In the genomic region with DNA sequence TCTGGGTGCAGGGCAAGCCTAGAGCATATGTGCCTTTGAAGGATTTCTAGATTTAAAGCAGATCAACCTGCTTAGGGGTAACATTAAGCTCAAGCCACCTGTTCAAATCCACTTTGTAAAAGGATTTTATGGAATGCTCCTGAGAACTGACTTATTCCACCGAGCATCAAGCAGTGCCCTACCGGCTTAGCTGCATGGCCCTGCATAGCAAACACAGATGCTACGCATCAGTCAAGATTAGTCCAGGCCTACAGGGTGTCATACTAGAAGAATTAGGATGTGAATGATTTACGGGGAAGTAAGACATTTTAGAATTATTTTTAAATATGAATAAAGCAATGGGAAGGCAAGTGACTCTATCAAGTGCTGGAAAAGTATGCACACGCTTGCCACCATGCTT, we compare ENCODE assay signal across 28 mouse cellular contexts.
A peak's percentile ranks its signal among the peaks of the same experiment; 100 is the strongest.
DNase-seq lines count a peak whose midpoint lies in the region; ATAC-seq and TF ChIP-seq lines count a peak whose summit lies in the region.
"Had no signal": no experiment of that assay in that cellular context is flagged by ENCODE, and none has a peak within 500 bp of the region (broad histone marks: within the 10 kb centered on the region; RNA-seq: fewer than 3 reads in every experiment).

No protein-coding gene starts in this region.

- H3K9ac ChIP-seq in limb, embryonic 11.5 days (ENCODE audit: low read length) = no peak overlapping the region
- H3K9ac ChIP-seq in limb, embryonic 12.5 days (replicated peaks) = no peak overlapping the region
- H3K9ac ChIP-seq in limb, embryonic 14.5 days (ENCODE audit: low read depth, low read length, severe bottlenecking) = no peak overlapping the region
- H3K9ac ChIP-seq: embryonic facial prominence, embryonic 12.5 days; embryonic facial prominence, embryonic 15.5 days; forebrain, embryonic 12.5 days; forebrain, embryonic 15.5 days; heart, embryonic 15.5 days; hindbrain, embryonic 13.5 days had no signal

- WGBS in limb, embryonic 11.5 days = 84% methylated on average over 5 of the region's 5 CpGs
- 86% methylated on average over 5 of the region's 5 CpGs for WGBS in limb, embryonic 10.5 days
- WGBS in limb, embryonic 12.5 days = 64% methylated on average over 5 of the region's 5 CpGs
- 53% methylated on average over 5 of the region's 5 CpGs for WGBS in limb, embryonic 14.5 days

- ATAC-seq in limb, embryonic 11.5 days (ENCODE audit: insufficient number of reproducible peaks, low FRiP score, low TSS enrichment, low read depth) = peak; percentile 71; the same call in 1 of the 2 replicates
- ATAC-seq in limb, embryonic 12.5 days (ENCODE audit: insufficient number of reproducible peaks, insufficient read depth, low FRiP score, low TSS enrichment, low read depth) = peak; percentile 72; the same call in 1 of the 2 replicates
- ATAC-seq in limb, embryonic 14.5 days (ENCODE audit: low FRiP score, low read depth) = peak; percentile 62; the same call in 1 of the 2 replicates
- ATAC-seq in erythroblast, adult 5-6 weeks (replicated peaks; ENCODE audit: low FRiP score, poor library complexity, severe bottlenecking) = no peak
- ATAC-seq: activated CD4-positive, CD25-positive, alpha-beta regulatory T cell, adult 4 months; CD4-positive, CD25-positive, alpha-beta regulatory T cell, adult 4 months; forebrain, embryonic 15.5 days; hindbrain, embryonic 16.5 days had no signal

- no peaks in the 10 kb centered on the region for H3K4me1 ChIP-seq in limb, embryonic 11.5 days (ENCODE audit: control insufficient read depth, insufficient read depth, low read length)
- H3K4me1 ChIP-seq in limb, embryonic 10.5 days = no peaks in the 10 kb centered on the region
- H3K4me1 ChIP-seq in limb, embryonic 12.5 days (replicated peaks) = no peaks in the 10 kb centered on the region
- H3K4me1 ChIP-seq in limb, embryonic 14.5 days (ENCODE audit: control insufficient read depth, insufficient read depth, low read length) = no peaks in the 10 kb centered on the region
- H3K4me1 ChIP-seq: embryonic facial prominence, embryonic 12.5 days; embryonic facial prominence, embryonic 15.5 days; forebrain, embryonic 12.5 days; forebrain, embryonic 15.5 days; heart, embryonic 15.5 days; hindbrain, embryonic 10.5 days; hindbrain, embryonic 13.5 days had no signal

- H3K27me3 ChIP-seq in limb, embryonic 11.5 days (ENCODE audit: control insufficient read depth, insufficient read depth, low read length) = no peaks in the 10 kb centered on the region
- no peaks in the 10 kb centered on the region for H3K27me3 ChIP-seq in limb, embryonic 10.5 days (ENCODE audit: low read depth, poor library complexity, severe bottlenecking)
- H3K27me3 ChIP-seq in limb, embryonic 12.5 days = no peaks in the 10 kb centered on the region
- H3K27me3 ChIP-seq in limb, embryonic 14.5 days (ENCODE audit: control insufficient read depth, insufficient read depth, low read length) = no peaks in the 10 kb centered on the region
- H3K27me3 ChIP-seq: embryonic facial prominence, embryonic 12.5 days; embryonic facial prominence, embryonic 15.5 days; forebrain, embryonic 12.5 days; forebrain, embryonic 15.5 days; heart, embryonic 15.5 days; hindbrain, embryonic 13.5 days had no signal

- TF ChIP-seq POLR2A in limb, embryonic 14.5 days (IDR thresholded peaks at IDR 0.05; ENCODE audit: borderline replicate concordance, extremely low read depth, insufficient read depth, insufficient read length) = no peak

- H3K4me3 ChIP-seq in limb, embryonic 11.5 days (ENCODE audit: low read depth, low read length) = no peak overlapping the region
- no peak overlapping the region for H3K4me3 ChIP-seq in limb, embryonic 10.5 days
- no peak overlapping the region for H3K4me3 ChIP-seq in limb, embryonic 12.5 days (replicated peaks)
- H3K4me3 ChIP-seq in limb, embryonic 14.5 days (replicated peaks; ENCODE audit: low read length) = no peak overlapping the region
- H3K4me3 ChIP-seq: embryonic facial prominence, embryonic 12.5 days; embryonic facial prominence, embryonic 15.5 days; erythroblast, embryonic 14.5 days; forebrain, embryonic 12.5 days; forebrain, embryonic 15.5 days; heart, embryonic 15.5 days; hindbrain, embryonic 10.5 days; hindbrain, embryonic 13.5 days had no signal

- DNase-seq in limb, embryonic 11.5 days (ENCODE audit: low spot score) = no peak
- no peak for DNase-seq in limb, embryonic 10.5 days (ENCODE audit: low spot score)
- DNase-seq in limb, embryonic 14.5 days (ENCODE audit: low spot score) = no peak
- no peak for DNase-seq in kidney, adult 11 months
- DNase-seq: adrenal gland, adult 8-10 months; adrenal gland, postnatal 25 days; cerebellum, adult 11-12 months; cerebellum, adult 8-10 months; cerebellum, postnatal 10 days; cerebellum, postnatal 36 days; gastrocnemius, postnatal 10 days; gastrocnemius, postnatal 36 days; heart, postnatal 10 days; heart, postnatal 36 days had no signal

- no peak overlapping the region for H3K27ac ChIP-seq in limb, embryonic 11.5 days (replicated peaks; ENCODE audit: low read depth, low read length)
- no peak overlapping the region for H3K27ac ChIP-seq in limb, embryonic 10.5 days
- H3K27ac ChIP-seq in limb, embryonic 12.5 days = no peak overlapping the region
- no peak overlapping the region for H3K27ac ChIP-seq in limb, embryonic 14.5 days (replicated peaks; ENCODE audit: low read depth, low read length)
- H3K27ac ChIP-seq: embryonic facial prominence, embryonic 12.5 days; embryonic facial prominence, embryonic 15.5 days; forebrain, embryonic 12.5 days; forebrain, embryonic 15.5 days; heart, embryonic 15.5 days; hindbrain, embryonic 10.5 days; hindbrain, embryonic 13.5 days had no signal

- H3K4me2 ChIP-seq in limb, embryonic 11.5 days (ENCODE audit: low read depth, severe bottlenecking) = no peak overlapping the region
- no peak overlapping the region for H3K4me2 ChIP-seq in limb, embryonic 12.5 days
- no peak overlapping the region for H3K4me2 ChIP-seq in limb, embryonic 14.5 days (replicated peaks; ENCODE audit: low read depth, low read length, severe bottlenecking)
- H3K4me2 ChIP-seq: embryonic facial prominence, embryonic 12.5 days; embryonic facial prominence, embryonic 15.5 days; forebrain, embryonic 12.5 days; forebrain, embryonic 15.5 days; heart, embryonic 11.5 days; heart, embryonic 15.5 days; hindbrain, embryonic 13.5 days had no signal

- H3K9me3 ChIP-seq in limb, embryonic 11.5 days (ENCODE audit: control insufficient read depth, low read length) = no peaks in the 10 kb centered on the region
- no peaks in the 10 kb centered on the region for H3K9me3 ChIP-seq in limb, embryonic 10.5 days (replicated peaks)
- no peaks in the 10 kb centered on the region for H3K9me3 ChIP-seq in limb, embryonic 12.5 days
- no peaks in the 10 kb centered on the region for H3K9me3 ChIP-seq in limb, embryonic 14.5 days (ENCODE audit: control insufficient read depth, low read length)
- H3K9me3 ChIP-seq: embryonic facial prominence, embryonic 12.5 days; embryonic facial prominence, embryonic 15.5 days; forebrain, embryonic 12.5 days; forebrain, embryonic 15.5 days; heart, embryonic 15.5 days; hindbrain, embryonic 10.5 days; hindbrain, embryonic 13.5 days had no signal

- H3K36me3 ChIP-seq in limb, embryonic 11.5 days (ENCODE audit: control insufficient read depth, insufficient read depth, low read length) = no peaks in the 10 kb centered on the region
- H3K36me3 ChIP-seq in limb, embryonic 10.5 days = no peaks in the 10 kb centered on the region
- H3K36me3 ChIP-seq in limb, embryonic 12.5 days = no peaks in the 10 kb centered on the region
- no peaks in the 10 kb centered on the region for H3K36me3 ChIP-seq in limb, embryonic 14.5 days (ENCODE audit: control insufficient read depth, insufficient read depth, low read length)
- H3K36me3 ChIP-seq: embryonic facial prominence, embryonic 12.5 days; embryonic facial prominence, embryonic 15.5 days; forebrain, embryonic 12.5 days; forebrain, embryonic 15.5 days; heart, embryonic 15.5 days; hindbrain, embryonic 10.5 days; hindbrain, embryonic 13.5 days had no signal
